Mouse (Mus musculus) liver, adult (tissue): ENCODE data around the gene Aldob.

Source experiments
- GATA4 ChIP-seq: IDR thresholded peaks from 2 replicates; pipeline ENCODE4 v1.6.1; 2014; ENCODE audit warnings: mild to moderate bottlenecking, low read length; ENCODE audit not compliant: insufficient replicate concordance

Gene Aldob

DNA sequence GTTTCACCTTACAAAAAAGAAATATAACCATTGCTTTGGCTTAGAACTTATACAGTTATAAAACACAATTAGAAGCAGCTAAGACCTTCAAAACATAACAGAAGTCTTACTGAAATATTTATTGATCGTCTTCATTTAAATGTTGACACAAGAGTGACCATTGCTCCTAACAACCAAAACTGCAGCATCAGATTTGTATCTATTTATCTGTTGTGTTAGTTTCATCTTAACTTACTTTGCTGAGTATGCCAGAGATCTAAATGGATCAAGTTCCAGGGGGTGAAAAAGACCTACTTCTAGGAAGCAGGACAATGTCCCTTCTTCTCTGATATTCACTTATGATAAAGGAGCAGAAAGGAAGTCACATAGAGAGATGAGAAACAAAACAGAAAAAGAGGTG is 45.8 kb downstream of the Aldob start:
- 0 out of 2 replicates have a peak, but pooled peaks have one; percentile 50 for TF ChIP-seq GATA4
